Mouse (Mus musculus) C2C12 (cell line): ENCODE measurements around the gene Bmf.

Source experiments
- CEBPB ChIP-seq: IDR thresholded peaks from one replicate; pipeline ENCODE4 v1.6.1; 2011; ENCODE audit warnings: low read depth, mild to moderate bottlenecking, control low read depth, moderate library complexity
- CTCF ChIP-seq: IDR thresholded peaks from one replicate; pipeline ENCODE4 v1.5.1; 2011; ENCODE audit not compliant: control insufficient read depth, insufficient read depth, insufficient read length
- MAX ChIP-seq: IDR thresholded peaks from one replicate; pipeline ENCODE4 v1.6.1; 2011; ENCODE audit warnings: mild to moderate bottlenecking, control low read depth
- MYOD1 ChIP-seq: IDR thresholded peaks from one replicate; pipeline ENCODE4 v1.6.1; 2011; ENCODE audit warnings: low read depth; ENCODE audit not compliant: control insufficient read depth, insufficient read length
- MYOG ChIP-seq: IDR thresholded peaks from one replicate; pipeline ENCODE4 v1.6.1; 2011; ENCODE audit not compliant: control insufficient read depth, insufficient read length; ENCODE audit errors: extremely low read depth

DNA sequence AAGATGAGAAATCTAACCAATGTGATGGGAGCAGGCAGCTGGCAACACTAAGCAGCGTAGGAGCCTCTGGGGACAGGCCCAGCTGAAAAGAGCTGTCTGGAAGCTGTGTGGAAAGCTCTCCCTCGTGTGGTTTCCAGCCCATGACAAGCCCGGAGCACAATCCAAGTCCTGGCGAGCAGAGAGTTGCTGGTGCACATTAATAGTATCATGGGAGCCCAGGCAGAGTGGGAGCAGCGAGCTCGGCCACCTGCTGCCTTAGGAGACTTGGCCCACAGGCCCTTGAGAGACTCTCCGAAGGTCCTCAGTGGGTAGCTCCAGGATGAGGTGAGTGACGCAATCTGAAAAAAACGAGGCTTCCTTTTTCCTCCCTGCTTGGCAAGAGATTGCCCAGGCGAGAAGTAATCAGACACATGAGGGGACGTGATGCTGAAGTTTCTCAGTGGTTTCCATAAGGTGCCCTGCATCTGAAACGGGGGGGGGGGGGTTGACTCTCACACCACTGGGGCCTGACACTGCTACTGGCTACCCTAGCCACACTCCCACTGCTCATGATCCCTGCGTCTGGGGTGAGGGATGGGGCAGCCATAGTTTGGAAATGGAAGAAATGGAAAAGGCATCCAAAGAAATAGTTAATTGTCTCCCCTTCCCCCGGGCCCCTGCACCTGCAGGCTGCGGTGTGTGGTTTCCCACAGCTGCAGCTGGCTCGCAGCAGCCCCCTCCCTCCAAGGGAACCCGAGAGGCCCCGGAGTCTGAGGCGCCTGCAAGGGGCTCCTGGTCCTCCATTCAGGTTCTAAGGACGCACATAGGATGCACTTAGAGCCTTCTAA lies 50.1 kb downstream of the Bmf start:
- TF ChIP-seq CTCF, result no peak
- no peak for TF ChIP-seq MYOG
- no peak for TF ChIP-seq MYOD1
- no peak for TF ChIP-seq MAX
- TF ChIP-seq CEBPB, result no peak
